In the genomic region with DNA sequence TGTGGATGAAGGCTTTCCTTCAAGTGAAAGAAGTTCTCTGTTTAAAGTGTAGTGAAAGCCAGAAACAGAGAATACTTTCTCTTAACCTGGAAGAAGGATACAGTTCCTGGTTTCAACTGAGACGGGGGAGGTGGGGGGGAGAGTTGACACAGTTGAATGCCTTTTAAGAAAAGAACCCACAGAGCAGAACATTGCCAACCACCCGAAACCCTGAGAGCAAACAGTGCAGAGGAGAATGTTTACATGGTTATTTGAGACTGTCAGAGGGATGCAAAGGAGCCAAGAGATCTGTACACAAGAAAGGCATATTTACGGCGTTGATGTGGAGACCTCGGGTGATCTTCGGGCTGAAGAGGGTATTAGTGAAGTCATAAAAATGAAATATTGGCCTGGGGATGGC, we compare ENCODE assay signal across 15 mouse cellular contexts.
DNase-seq lines count a peak whose midpoint lies in the region; ATAC-seq and TF ChIP-seq lines count a peak whose summit lies in the region.
"Had no signal": no experiment of that assay in that cellular context is flagged by ENCODE, and none has a peak within 500 bp of the region (broad histone marks: within the 10 kb centered on the region; RNA-seq: fewer than 3 reads in every experiment).

No protein-coding gene starts in this region.

- no peak for TF ChIP-seq POLR2A in brain, embryonic 14.5 days (IDR thresholded peaks at IDR 0.05; ENCODE audit: borderline replicate concordance, extremely low read depth, insufficient read depth, insufficient read length, poor library complexity, severe bottlenecking)

- H3K4me2 ChIP-seq in embryonic facial prominence, embryonic 14.5 days (ENCODE audit: low read depth, low read length): no peak overlapping the region
- H3K4me2 ChIP-seq: embryonic facial prominence, embryonic 12.5 days; liver, embryonic 15.5 days had no signal

- H3K36me3 ChIP-seq in embryonic facial prominence, embryonic 14.5 days (ENCODE audit: control insufficient read depth, insufficient read depth, low read length): 0 out of 2 replicates have a peak, but pooled peaks cover 10% of the 10 kb centered on the region
- peaks cover 17% of the 10 kb centered on the region; the same call in 1 of the 2 replicates for H3K36me3 ChIP-seq in embryonic facial prominence, embryonic 10.5 days (replicated peaks)
- H3K36me3 ChIP-seq: embryonic facial prominence, embryonic 12.5 days; liver, embryonic 15.5 days had no signal

- H3K4me1 ChIP-seq in embryonic facial prominence, embryonic 14.5 days (ENCODE audit: control insufficient read depth, insufficient read depth, low read length): no peaks in the 10 kb centered on the region
- H3K4me1 ChIP-seq in embryonic facial prominence, embryonic 10.5 days: peaks cover 13% of the 10 kb centered on the region; the same call in 1 of the 2 replicates
- H3K4me1 ChIP-seq: liver, embryonic 15.5 days had no signal

- 40% methylated on average over 6 of the region's 6 CpGs for WGBS in embryonic facial prominence, embryonic 14.5 days
- WGBS in embryonic facial prominence, embryonic 10.5 days: 41% methylated on average over 6 of the region's 6 CpGs

- TF ChIP-seq CTCF in brain, embryonic 14.5 days (IDR thresholded peaks at IDR 0.05; ENCODE audit: borderline replicate concordance, extremely low read depth, insufficient read depth, insufficient read length): no peak

- H3K27me3 ChIP-seq in embryonic facial prominence, embryonic 14.5 days (replicated peaks; ENCODE audit: control insufficient read depth, insufficient read depth, low read length): no peaks in the 10 kb centered on the region
- no peaks in the 10 kb centered on the region for H3K27me3 ChIP-seq in embryonic facial prominence, embryonic 10.5 days (replicated peaks; ENCODE audit: low read depth, poor library complexity, severe bottlenecking)
- H3K27me3 ChIP-seq: embryonic facial prominence, embryonic 12.5 days; liver, embryonic 15.5 days had no signal

- H3K9me3 ChIP-seq in embryonic facial prominence, embryonic 14.5 days (ENCODE audit: control insufficient read depth, low read length): no peaks in the 10 kb centered on the region
- no peaks in the 10 kb centered on the region for H3K9me3 ChIP-seq in embryonic facial prominence, embryonic 10.5 days
- H3K9me3 ChIP-seq: embryonic facial prominence, embryonic 12.5 days; liver, embryonic 15.5 days had no signal

- H3K9ac ChIP-seq in embryonic facial prominence, embryonic 14.5 days (ENCODE audit: low read depth, low read length): no peak overlapping the region
- H3K9ac ChIP-seq: embryonic facial prominence, embryonic 12.5 days; liver, embryonic 15.5 days had no signal

- no peak overlapping the region for H3K4me3 ChIP-seq in embryonic facial prominence, embryonic 14.5 days (ENCODE audit: low read depth, low read length)
- H3K4me3 ChIP-seq in embryonic facial prominence, embryonic 10.5 days: no peak overlapping the region
- H3K4me3 ChIP-seq: embryonic facial prominence, embryonic 12.5 days; liver, embryonic 15.5 days had no signal

- DNase-seq in embryonic facial prominence, embryonic 14.5 days (ENCODE audit: low spot score): peak; percentile 75
- no peak for DNase-seq in embryonic facial prominence, embryonic 10.5 days (ENCODE audit: low spot score)
- peak; percentile 10 to 48 for DNase-seq in lung, adult 18-20 months
- DNase-seq in lung, postnatal 10 days: no peak
- peak; percentile 57 for DNase-seq in brain, embryonic 14.5 days (ENCODE audit: low read depth)
- DNase-seq in lung, postnatal 36 days: peak; percentile 11
- no peak for DNase-seq in right cerebral cortex, postnatal 10 days (ENCODE audit: low spot score in 2 of 2)
- no peak for DNase-seq in cerebellum, postnatal 36 days
- DNase-seq: adrenal gland, postnatal 36 days; midbrain, embryonic 14.5 days; right cerebral cortex, postnatal 25 days; thymus, postnatal 25 days had no signal

- ATAC-seq in embryonic facial prominence, embryonic 14.5 days (ENCODE audit: low read depth): peak; percentile 83
- ATAC-seq: forebrain, embryonic 14.5 days had no signal

- H3K27ac ChIP-seq in embryonic facial prominence, embryonic 14.5 days (replicated peaks; ENCODE audit: low read depth, low read length): 0 out of 2 replicates have a peak overlapping the region, but pooled peaks have one; percentile 10
- H3K27ac ChIP-seq in embryonic facial prominence, embryonic 10.5 days (replicated peaks): no peak overlapping the region
- H3K27ac ChIP-seq: embryonic facial prominence, embryonic 12.5 days; liver, embryonic 15.5 days had no signal

Comparison
In these comparisons a context has a peak if more than half of its experiments do, and no peak if none do; other contexts are left out.
1. DNase-seq: peak in embryonic facial prominence, embryonic 14.5 days (single experiment), lung, adult 18-20 months (2 of 2), brain, embryonic 14.5 days (single experiment) and lung, postnatal 36 days (single experiment); none in embryonic facial prominence, embryonic 10.5 days (single experiment), lung, postnatal 10 days (single experiment), right cerebral cortex, postnatal 10 days (0 of 2) and cerebellum, postnatal 36 days (0 of 2).